Mouse (Mus musculus) adipocyte (in vitro differentiated cells): ENCODE measurements around the gene Dgkh.

ENCODE experiments used
- DNase-seq: peaks from one replicate; pipeline ENCODE4 v3.0.0-alpha.2; 2016; ENCODE audit warnings: low spot score

Gene Dgkh

DNA sequence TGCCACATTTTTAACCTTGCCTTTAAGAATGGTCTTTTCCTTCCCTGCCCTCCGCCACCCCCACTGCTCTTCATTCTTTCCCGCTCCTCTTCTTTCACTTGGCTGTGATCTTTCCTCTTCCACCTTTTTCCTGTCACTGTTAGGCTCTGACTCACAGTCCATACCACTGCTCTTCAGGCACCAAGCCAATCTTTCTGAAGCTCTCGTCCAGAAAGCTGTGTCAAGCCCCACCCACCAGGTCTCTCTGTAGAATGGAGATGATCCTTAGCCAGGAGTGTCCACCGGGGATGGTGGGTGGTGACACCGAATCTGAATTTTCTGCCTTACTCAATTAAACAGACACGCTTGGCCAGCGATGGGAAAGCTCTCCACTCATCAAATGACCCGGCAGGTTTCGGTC, 58.0 kb downstream of the Dgkh start:
- no peak for DNase-seq

- DNase-seq, result no peak
Observed at GRCm38 (mm10) chr14:78669986-78670385, 62.6 kb downstream of the Dgkh start.

- peak; percentile 86 for DNase-seq
Observed at GRCm38 (mm10) chr14:78668291-78668690, 64.3 kb downstream of the Dgkh start.

DNA sequence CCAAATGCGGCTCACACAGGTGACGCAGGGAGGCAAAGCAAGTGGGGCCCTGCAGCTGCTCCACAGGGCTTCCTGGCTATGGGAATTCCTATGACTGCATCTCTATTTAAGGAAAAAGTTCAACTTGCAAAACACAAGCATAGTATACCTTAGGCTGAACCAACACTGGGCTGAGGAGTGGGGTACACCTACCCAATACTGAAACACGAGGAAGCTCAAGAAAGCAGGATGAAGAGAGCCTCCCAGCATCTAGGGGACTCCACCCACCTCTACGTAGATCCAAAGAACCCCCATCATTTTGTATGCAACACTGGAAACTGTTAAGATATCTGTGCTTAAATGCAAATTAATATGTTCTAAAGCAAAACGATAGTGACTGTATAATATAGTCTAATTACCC, 64.8 kb downstream of the Dgkh start:
- no peak for DNase-seq

- DNase-seq, result no peak
Observed at GRCm38 (mm10) chr14:78662641-78663040, 69.9 kb downstream of the Dgkh start.

GRCm38 (mm10) chr14:78661462-78661861, 71.1 kb downstream of the Dgkh start:
- DNase-seq, result no peak

GRCm38 (mm10) chr14:78658697-78659096, 73.9 kb downstream of the Dgkh start:
- no peak for DNase-seq

DNA sequence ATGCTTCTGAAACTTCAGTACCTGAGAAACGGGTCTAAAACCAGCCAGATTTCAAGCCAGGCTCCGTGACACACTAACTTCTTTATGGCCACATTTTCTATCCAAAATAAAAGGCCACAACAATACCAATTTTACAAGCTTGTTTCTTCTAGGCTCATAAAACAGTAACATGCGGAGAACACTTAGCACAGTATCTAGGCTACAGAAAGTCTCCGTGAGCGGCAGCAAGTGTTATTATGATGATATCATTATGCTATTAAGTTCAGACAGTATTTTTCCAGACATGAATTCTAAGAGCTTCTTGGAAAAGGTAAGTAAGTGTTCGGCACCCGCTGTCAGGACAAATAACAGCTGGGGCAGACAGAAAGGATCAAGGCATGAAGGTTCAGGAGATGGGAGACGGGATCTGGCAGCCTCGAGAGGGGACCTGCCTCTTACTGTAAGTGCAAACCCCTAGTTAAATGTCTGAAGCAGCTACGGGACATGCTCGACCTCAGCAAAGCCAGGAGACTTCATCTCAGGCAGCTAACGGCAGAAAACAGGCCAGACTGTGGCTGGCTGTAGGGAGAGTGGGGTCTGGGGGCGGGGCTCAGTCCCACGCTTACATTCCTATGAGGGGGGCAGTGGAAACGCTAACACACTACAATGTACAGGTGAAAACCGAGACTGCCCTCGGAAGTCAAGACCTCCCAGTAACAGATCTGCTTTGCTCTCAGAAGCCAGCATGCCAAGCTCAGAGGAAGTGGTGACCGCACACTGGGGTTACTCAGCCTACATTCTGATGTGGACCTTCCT, 75.5 kb downstream of the Dgkh start:
- no peak for DNase-seq

- no peak for DNase-seq
Observed at GRCm38 (mm10) chr14:78654939-78655556, 77.5 kb downstream of the Dgkh start.

DNA sequence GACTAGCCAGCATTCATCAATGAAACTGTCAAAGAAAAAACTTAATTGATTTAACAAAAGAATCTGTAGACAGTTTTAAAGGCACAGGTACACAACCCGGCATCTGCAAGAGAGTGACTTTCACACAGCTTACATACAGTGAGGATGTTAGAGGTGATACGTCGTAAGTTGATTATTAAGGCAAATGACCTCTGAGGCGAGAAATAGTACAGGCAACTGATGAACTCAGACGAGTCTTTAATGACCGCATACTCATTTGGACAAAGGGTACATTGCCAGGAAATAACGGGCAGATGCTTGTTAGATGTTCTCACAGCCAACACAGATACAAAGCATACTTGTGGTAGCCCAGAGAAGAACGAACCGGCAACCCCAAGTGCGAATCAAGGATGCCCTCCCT, 78.4 kb downstream of the Dgkh start:
- no peak for DNase-seq

DNA sequence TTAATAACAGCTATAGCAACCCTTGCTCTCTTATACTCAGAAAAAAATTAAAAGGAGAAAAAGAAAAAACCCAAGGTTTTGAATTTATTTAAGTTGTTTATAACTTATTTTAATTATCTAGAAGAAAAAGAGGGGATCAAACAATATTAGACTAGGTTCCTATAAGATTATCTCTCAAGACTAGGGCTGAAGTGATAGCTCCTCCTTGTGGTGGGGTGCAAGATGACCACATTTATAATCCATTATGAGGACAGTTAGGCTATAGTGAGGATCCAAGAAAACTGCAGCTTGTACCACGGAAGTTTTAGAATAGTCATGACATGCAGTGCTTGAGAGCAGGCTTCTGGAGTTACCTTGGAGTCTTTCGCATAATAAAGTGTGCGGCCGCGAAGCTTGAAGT, 79.2 kb downstream of the Dgkh start:
- peak; percentile 5 for DNase-seq

- no peak for DNase-seq
Observed at GRCm38 (mm10) chr14:78651696-78652095, 80.9 kb downstream of the Dgkh start.

DNA sequence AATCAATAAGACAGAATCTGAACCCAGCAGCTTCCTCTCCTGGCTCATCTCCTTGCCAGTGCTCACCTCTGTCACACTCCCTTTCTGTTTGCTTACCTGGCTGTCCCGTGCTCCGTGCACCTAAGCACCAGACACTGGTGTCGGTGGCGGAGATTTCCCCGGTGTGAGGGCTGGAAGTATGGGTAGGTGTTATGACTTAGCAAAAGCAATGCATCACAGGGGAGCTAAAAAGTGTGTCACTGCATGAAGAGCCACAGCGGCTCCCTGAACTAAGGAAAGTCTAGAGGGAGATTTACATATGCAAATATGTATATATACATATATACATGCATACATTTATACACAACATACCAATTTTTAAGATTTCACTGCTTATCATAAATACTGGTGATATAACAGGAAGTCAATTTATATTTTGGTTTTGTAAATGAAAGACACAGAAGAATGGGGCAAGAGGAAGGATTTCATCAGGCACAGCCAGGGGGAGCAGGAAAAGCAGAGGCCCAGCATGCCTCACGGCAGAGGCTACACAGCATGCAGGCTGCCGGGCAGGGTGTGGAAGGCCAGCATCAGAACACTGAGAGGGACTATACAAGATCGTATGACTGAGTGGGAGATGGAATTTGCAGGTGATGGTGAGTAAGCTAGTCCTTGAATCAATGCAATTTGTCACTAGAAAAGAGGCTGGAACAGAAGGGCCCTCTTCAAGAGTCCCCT, 82.0 kb downstream of the Dgkh start:
- DNase-seq, result no peak

GRCm38 (mm10) chr14:78649525-78650274, 82.9 kb downstream of the Dgkh start:
- DNase-seq, result no peak

- no peak for DNase-seq
Observed at GRCm38 (mm10) chr14:78645622-78646021, 87.0 kb downstream of the Dgkh start.

DNA sequence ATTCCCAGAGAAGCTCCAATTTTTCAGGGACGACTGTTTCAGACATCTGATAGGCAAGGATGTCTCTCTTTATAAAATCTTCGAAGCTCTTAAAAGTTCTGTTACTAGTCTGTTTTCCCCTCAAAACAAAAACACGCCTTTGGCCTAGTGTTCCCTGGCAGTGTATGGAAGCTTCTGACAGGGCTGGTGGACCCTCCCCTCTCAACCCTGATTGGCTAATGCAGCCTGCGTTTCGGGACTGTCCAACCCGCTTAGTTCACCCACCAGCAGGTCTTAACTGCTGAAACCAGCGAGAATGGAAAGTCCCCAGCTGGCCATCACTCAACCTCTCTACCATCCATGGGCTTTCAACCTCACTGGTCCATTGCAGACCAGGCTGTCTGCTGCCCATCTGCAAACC, 91.3 kb downstream of the Dgkh start:
- DNase-seq, result no peak

- DNase-seq, result no peak
Observed at GRCm38 (mm10) chr14:78639691-78640090, 92.9 kb downstream of the Dgkh start.

DNA sequence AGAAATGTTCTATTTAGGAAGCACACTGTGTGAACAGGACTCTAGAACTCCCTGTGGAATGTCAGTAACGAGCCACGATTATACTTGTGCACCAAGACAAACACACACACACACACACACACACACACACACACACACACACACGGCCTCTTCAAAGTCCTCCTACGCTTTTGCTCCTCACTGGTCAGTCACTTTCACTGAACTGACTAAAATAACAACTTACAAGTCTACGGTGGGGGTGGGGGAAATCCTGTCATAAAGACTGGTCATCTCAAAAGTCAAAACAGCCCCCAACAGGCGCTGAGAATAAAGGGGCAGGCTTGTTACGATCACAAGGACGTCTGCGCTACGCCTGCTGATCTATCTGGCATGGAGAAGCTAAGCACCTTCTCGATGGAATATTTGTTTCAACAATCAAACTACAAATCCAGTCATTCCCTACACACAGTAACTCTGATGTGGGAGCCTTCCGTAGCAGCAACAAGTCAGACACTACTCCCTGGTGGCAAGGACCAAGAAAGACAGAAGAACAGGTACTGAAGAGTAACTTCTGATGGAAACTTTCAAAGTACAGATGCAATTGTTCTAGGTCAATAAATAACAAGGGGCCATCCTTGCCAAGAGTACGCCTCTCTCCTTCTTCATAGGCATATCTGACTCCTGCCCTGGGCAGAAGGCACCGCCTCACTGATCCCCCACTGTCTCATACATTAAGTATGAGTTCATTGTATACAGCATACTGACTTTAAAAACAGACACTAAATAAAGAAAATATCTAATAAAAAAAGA, 96.8 kb downstream of the Dgkh start:
- no peak for DNase-seq

- DNase-seq, result no peak
Observed at GRCm38 (mm10) chr14:78632747-78633146, 99.8 kb downstream of the Dgkh start.

- no peak for DNase-seq
Observed at GRCm38 (mm10) chr14:78630923-78631875, 101.4 kb downstream of the Dgkh start.
